Mouse (Mus musculus) urinary bladder, postnatal 36 days (tissue): ENCODE measurements around the gene Pbld1.

Experiments used
- DNase-seq, 2 experiments: peaks; one replicate each; pipeline ENCODE4 v3.0.0; 2022; ENCODE audit warnings: low spot score in 2 of 2, mixed read lengths in 1 of 2

Gene Pbld1

GRCm38 (mm10) chr10:63059862-63060261, at the start of gene Pbld1:
Pbld1 (plus strand) TSS chr10:63060162.
- no peak for DNase-seq

- no peak for DNase-seq
These were observed 49.7 kb upstream of the Pbld1 start for GRCm38 (mm10) chr10:63010268-63010667.

- DNase-seq: no peak
These were observed 48.4 kb upstream of the Pbld1 start for GRCm38 (mm10) chr10:63011556-63011955.

DNA sequence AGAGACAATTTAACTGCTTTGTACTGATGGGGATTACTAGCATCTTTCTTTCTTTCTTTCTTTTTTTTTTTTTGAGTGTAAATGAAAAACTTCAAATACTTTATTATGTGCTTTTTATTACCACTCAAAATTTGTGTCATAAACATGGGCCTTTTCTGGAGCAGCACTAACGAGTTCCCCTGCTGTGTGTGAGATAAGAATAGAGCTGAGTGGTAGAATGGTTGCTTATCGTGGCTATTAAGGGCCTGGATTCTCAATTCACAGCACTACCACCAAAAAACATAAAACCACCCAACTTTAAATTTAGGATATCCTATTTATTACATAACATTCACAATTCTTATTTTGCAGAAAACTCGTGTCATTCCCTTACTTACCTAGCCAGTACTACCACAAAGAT, 46.5 kb upstream of the Pbld1 start:
- DNase-seq: no peak

DNA sequence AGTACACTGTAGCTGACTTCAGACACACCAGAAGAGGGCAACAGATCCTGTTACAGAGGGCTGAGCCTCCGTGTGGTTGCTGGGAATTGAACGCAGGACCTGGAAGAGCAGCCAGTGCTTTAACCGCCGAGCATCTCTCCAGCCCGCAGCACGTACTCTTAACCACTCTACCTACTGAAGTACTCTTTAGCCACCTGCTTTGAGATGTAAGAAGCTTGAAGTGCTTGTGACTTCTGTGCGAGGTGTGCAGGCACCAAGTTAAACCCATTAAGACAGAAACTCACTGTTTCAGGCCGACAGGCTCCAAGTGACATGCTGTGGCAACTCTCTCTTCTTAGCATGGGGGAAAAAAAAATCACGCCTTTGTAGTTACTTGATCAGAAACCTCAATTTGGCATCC, 45.8 kb upstream of the Pbld1 start:
- no peak for DNase-seq

- no peak for DNase-seq
These were observed 40.7 kb upstream of the Pbld1 start for GRCm38 (mm10) chr10:63019304-63019703.

- DNase-seq: no peak
These were observed 38.3 kb upstream of the Pbld1 start for GRCm38 (mm10) chr10:63021702-63022101.

DNA sequence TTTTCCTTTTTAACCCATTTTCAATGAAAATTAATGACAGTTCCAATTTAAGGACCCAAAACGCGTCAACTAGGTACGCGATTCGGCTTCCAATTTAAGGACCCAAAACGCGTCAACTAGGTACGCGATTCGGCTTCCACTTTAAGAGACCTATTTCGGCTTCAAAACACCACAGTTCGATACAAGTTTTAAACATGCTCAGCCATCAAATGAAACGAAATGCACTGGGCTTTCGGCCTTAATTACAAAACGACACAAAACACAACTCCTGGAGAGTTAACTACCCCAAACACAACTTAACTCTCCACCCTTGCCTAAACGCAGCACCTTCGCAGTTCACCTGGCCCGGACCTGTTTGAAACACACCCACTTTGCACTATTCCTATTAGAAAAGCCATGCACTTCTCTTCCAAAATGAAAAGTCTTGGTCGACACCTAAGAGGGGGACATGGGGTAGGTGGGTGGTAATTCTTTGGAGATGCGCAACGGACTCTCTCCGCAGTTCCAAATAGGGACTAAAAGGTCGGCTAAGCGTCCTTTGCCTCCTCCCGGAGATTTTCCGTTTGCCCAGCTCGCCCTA, 37.3 kb upstream of the Pbld1 start:
- DNase-seq: peak in 1 of 2 experiments; percentile 23

GRCm38 (mm10) chr10:63023121-63023748, 36.7 kb upstream of the Pbld1 start:
- peak; percentile 45 to 67 for DNase-seq

- peak; percentile 98 for DNase-seq
These were observed 36.0 kb upstream of the Pbld1 start, which contains the start of the genes Hnrnph3 and Pbld2 for GRCm38 (mm10) chr10:63023749-63024579. Hnrnph3 (minus strand) TSS chr10:63024217. Pbld2 (plus strand) TSS chr10:63024315.

DNA sequence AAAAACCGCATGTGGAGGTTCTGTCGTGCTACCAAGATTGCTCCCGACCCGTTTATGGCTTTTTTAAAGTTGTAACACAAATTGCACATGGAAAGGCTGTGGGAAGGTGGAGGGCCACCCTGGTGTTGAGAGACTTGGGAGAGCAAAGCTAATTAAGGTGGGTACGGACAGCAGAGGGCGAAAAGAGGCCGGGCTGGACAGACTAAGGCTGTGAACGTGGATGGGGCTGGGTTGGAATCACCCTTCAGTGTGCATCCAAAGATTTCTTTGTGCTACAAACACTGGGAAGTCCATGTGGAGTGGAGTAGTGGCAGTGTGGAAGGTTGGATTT, 35.4 kb upstream of the Pbld1 start:
- peak; percentile 66 to 70 for DNase-seq

DNA sequence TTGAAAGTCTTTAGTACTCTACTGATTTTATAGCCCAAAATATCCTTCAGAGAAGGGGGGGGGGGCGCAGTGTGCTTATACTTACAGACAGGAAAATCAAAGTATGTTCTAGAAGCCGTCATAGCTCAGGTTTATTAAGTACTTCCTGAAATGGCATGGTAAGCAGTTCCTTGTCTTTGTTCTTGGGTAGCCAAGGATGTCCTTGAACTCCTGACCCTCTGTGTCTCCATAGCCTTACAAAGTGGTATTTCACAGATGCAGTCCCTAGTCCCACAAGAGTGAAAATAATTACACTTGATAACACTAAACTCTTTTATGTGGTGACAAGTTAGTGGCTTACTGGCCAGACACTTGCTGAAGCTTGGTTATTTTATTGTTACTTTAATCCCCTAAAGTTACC, 34.9 kb upstream of the Pbld1 start:
- no peak for DNase-seq

DNA sequence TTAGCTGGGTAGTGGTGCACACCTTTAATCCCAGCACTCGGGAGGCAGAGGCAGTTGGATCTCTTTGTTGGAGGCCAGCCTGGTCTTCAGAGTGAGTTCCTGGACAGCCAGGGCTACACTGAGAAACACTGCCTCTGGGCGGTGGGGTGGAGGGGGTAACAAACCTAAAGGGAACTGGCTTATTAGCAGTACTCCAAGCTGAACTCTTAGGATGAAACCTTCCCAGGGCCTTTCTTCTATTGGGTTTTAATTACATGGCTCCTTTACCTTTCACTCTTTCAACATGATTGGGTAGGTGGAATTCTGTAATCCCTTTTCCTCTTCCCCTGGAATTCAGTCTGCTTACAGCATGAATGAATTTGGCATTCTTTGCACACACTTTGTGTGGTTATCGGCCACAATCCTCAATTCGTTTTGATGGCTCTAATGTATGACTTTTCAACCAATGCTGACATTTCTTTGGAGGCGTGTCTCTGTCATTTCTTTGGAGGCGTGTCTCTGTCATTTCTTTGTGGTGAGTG, 34.4 kb upstream of the Pbld1 start:
- DNase-seq: no peak

DNA sequence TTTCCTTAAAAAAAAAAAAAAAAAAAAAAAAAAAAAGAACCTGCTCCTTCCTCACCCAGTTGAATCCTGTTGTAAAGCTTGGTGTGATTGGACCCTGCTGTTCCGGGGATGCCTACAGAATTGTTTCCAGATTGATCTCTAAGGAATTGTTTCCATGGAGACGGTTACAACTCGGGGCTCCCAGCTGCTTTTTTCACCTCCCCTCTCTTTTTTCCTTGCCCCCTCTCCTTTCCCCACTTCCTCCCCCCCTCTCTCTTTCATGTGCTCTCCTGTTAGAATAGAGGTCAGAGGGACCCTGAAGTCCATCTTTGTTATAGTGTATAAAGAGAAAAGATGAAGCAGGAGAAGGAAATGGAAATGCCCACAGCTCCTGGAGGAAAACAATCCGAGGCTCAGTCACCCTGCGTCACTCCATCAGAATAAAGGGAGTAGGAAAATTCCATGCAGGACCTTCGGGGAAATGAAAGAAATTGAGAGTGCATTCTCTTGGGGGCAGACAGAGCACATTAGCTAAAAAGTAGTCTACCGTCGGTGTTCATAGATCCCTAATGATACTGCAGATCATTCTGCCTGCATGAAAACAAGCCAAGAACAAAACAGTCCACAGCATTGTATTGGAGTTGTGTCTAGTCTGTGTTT, 33.7 kb upstream of the Pbld1 start:
- no peak for DNase-seq

GRCm38 (mm10) chr10:63026795-63027160, 33.2 kb upstream of the Pbld1 start:
- no peak for DNase-seq

- no peak for DNase-seq
These were observed 32.4 kb upstream of the Pbld1 start for GRCm38 (mm10) chr10:63027376-63028161.

- DNase-seq: no peak
These were observed 31.6 kb upstream of the Pbld1 start for GRCm38 (mm10) chr10:63028396-63028795.

DNA sequence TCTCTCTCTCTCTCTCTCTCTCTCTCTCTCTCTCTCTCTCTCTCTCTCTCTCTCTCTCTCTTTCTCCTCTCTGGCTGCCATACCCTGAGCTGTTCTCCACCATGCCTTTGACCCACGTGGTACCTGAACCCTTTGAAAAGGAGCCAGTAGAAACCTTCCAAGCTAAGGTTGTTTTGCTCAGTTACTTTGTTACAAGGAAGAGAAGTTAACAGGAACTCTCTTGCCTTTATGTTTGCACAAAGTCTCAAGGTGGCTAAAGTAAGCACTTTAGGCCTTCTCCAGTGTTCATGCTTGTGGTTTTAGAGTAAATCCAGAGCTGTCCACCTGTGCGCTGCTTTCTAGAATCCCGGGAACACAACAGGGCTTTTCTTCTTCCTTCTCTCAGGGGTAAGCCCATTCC, 27.7 kb upstream of the Pbld1 start:
- no peak for DNase-seq

GRCm38 (mm10) chr10:63032956-63033355, 27.0 kb upstream of the Pbld1 start:
- no peak for DNase-seq

GRCm38 (mm10) chr10:63038571-63039320, 21.2 kb upstream of the Pbld1 start:
- DNase-seq: no peak
